Mouse (Mus musculus) forebrain, embryonic 14.5 days (tissue): ENCODE results near the gene Cyp1b1. TPM values are rescaled to one million over a fixed set of nuclear protein-coding genes. Genes with fewer than 3 reads are reported as not detected.

ENCODE experiments used
- ATAC-seq: fragments of 200-750 bp; cut with Nextera tagmentation; 2 replicates; pipeline ENCODE4 v1.8.0; 2017; ENCODE audit warnings: mild to moderate bottlenecking, moderate library complexity
- DNase-seq: peaks from one replicate; pipeline ENCODE4 v3.0.0-alpha.2; 2015; ENCODE audit warnings: low spot score
- H3K27ac ChIP-seq: fragments of 300-500 bp; sonication (generic); 2 replicates; pipeline ENCODE4 v1.5.1; 2014; ENCODE audit warnings: low read depth, mild to moderate bottlenecking, control low read depth, low read length, moderate library complexity
- H3K27me3 ChIP-seq: fragments of 300-500 bp; sonication (generic); replicated peaks from 2 replicates; pipeline ENCODE4 v1.6.1; 2014; ENCODE audit warnings: low read length, control low read depth, mixed read lengths; ENCODE audit not compliant: control insufficient read depth, insufficient read depth
- H3K36me3 ChIP-seq: fragments of 300-500 bp; sonication (generic); 2 replicates; pipeline ENCODE4 v1.6.1; 2014; ENCODE audit warnings: low read length, control low read depth; ENCODE audit not compliant: control insufficient read depth, insufficient read depth
- H3K4me1 ChIP-seq: fragments of 300-500 bp; sonication (generic); 2 replicates; pipeline ENCODE4 v1.6.1; 2014; ENCODE audit warnings: antibody characterized with exemption, low read length, control low read depth; ENCODE audit not compliant: control insufficient read depth, insufficient read depth
- H3K4me2 ChIP-seq: fragments of 300-500 bp; sonication (generic); 2 replicates; pipeline ENCODE4 v1.6.1; 2014; ENCODE audit warnings: mild to moderate bottlenecking, control low read depth, low read length
- H3K4me3 ChIP-seq: fragments of 300-500 bp; sonication (generic); 2 replicates; pipeline ENCODE4 v1.5.1; 2014; ENCODE audit warnings: low read depth, low read length, control low read depth
- H3K9ac ChIP-seq: fragments of 300-500 bp; sonication (generic); 2 replicates; pipeline ENCODE4 v1.6.1; 2014; ENCODE audit warnings: mild to moderate bottlenecking, low read length, control low read depth, moderate library complexity
- H3K9me3 ChIP-seq: fragments of 300-500 bp; sonication (generic); replicated peaks from 2 replicates; pipeline ENCODE4 v1.6.1; 2016; ENCODE audit warnings: low read length, control low read depth, mixed read lengths; ENCODE audit not compliant: control insufficient read depth
- WGBS: fragments of 180-500 bp; shearing (Covaris S2); extraction: QIAGEN DNeasy Blood & Tissue Kit; methylation state at CpG from one replicate; pipeline ENCODE4 v1.1.7; 2014; 5-methylcytosine and 5-hydroxymethylcytosine counted together
- polyA plus RNA-seq: library from polyadenylated mRNA; unstranded; fragments of >200 nt; fragmentation: Nextera tagmentation; extraction: Ambion mirVana; gene quantifications from 2 replicates; pipeline ENCODE4 v1.2.1, GENCODE M21; 2014

Gene Cyp1b1
- polyA plus RNA-seq, 1 experiment from 2014 or later, result 5.1 TPM

DNA sequence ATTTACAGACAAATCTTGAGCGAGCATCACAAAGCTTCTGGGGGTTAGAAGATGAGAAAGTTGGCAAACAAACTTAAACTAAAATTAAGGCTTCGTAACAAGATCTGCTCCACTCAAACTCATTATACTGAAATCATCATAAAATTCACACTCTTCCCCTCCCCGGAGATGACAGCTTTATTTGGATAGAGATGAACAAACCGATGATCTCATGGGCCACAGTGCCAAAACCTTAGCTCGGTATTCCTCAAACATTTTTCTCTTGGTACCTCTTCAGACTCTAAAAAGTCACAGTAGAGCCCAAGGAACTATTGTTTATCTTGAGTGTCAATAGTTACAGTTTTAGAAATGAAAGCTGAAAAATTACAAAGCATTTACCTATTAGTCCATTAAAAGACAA lies 11.8 kb upstream of the Cyp1b1 start:
- no peak for ATAC-seq

DNA sequence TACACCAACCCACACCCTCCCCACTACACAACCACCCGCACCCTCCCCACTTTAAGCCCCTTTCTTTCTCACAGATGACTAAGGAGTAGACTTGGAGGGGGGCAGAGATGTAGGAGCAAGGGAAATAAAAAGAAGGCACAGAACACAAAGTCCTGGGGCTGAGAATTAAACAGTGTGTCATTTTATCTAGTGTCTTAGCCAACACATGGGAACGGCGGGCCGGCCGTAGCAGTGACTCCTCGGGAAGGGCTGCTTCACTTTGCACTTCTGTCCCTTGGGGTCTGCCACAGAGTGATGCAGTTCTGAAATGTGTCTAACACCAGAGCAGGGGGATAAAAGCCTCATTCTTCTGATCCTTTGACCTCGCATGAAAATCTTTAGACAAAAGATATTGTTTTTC lies 5.8 kb upstream of the Cyp1b1 start:
- 75% methylated on average over 7 of the region's 7 CpGs for WGBS
- H3K27me3 ChIP-seq, result no peaks in the 10 kb centered on the region
- no peak overlapping the region for H3K4me2 ChIP-seq
- ATAC-seq (no peak), DNase-seq (no peak)
- no peaks in the 10 kb centered on the region for H3K36me3 ChIP-seq
- no peak overlapping the region for H3K9ac ChIP-seq
- no peaks in the 10 kb centered on the region for H3K9me3 ChIP-seq
- H3K4me3 ChIP-seq, result no peak overlapping the region
- H3K4me1 ChIP-seq, result no peaks in the 10 kb centered on the region
- H3K27ac ChIP-seq, result no peak overlapping the region

More for the DNA sequence above, 11.8 kb upstream of the Cyp1b1 start:
- H3K9ac ChIP-seq, result no peak overlapping the region
- H3K9me3 ChIP-seq, result no peaks in the 10 kb centered on the region
- H3K36me3 ChIP-seq, result no peaks in the 10 kb centered on the region
- no peaks in the 10 kb centered on the region for H3K27me3 ChIP-seq
- 84% methylated on average over 5 of the region's 5 CpGs for WGBS
- H3K4me3 ChIP-seq, result no peak overlapping the region
- no peak for DNase-seq
- H3K4me1 ChIP-seq, result peaks cover 2% of the 10 kb centered on the region; the same call in 1 of the 2 replicates
- no peak overlapping the region for H3K4me2 ChIP-seq
- H3K27ac ChIP-seq, result no peak overlapping the region

DNA sequence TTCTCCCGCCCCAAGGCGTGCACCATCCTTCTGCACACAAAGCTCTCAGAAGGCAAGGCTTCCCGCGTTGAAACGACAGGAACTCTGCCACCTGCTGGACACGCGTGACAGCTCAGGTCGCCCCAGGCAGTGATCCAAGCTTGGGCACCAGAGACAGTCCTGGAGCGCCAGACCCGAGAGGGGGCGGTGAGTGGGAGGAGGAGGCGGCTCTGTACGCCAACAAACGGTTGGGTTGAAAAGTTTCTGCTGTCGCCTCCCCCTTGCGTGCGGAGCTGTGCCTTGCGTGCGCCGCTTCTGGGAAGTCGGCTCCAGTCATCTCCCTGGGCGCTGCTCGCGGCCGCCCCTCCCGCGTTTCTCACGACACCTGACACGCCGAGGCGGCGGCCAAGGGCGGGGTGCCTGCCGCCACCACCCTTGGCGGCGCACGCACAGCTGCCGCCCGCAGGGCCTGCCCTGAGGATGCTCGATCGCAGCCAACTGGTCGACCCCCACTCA lies 835 bp upstream of the Cyp1b1 start:
- H3K27ac ChIP-seq, result no peak overlapping the region
- H3K36me3 ChIP-seq, result no peaks in the 10 kb centered on the region
- peak; percentile 94 for DNase-seq
- H3K27me3 ChIP-seq, result peaks cover 37% of the 10 kb centered on the region
- peaks cover 20% of the 10 kb centered on the region for H3K4me1 ChIP-seq
- peak overlapping the region; percentile 41 for H3K4me3 ChIP-seq
- WGBS, result under 1% methylated on average over 42 of the region's 42 CpGs
- no peaks in the 10 kb centered on the region for H3K9me3 ChIP-seq
- peak; percentile 86 for ATAC-seq
- peak overlapping the region; percentile 54 for H3K9ac ChIP-seq
- peak overlapping the region; percentile 87 for H3K4me2 ChIP-seq

DNA sequence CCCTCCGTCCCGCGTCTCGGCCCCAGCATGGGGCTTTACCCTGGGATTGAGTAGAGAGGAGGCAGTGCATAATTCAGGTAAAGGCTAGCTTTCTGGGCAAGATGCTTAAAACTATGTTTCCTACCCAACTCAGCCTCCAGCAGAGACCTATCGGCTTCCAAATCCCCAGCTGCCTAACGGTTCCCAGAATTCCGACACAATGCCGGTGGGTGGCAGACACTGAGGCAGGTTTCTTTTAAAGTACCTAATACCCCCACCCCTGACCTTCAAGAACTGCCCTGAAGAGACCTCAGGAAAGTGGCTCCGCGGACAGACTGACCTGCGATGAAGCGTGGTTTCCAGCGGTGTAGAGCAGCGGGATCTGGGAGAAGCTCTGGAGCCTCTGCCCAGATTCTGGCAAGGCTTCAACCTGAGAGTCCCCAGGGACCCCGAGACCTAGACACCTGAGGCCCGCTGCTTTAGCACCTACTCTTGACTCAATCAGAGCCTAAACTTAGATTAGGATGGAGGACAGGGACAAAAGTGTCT lies 429 bp downstream of the Cyp1b1 start:
- peaks cover 49% of the 10 kb centered on the region for H3K27me3 ChIP-seq

DNA sequence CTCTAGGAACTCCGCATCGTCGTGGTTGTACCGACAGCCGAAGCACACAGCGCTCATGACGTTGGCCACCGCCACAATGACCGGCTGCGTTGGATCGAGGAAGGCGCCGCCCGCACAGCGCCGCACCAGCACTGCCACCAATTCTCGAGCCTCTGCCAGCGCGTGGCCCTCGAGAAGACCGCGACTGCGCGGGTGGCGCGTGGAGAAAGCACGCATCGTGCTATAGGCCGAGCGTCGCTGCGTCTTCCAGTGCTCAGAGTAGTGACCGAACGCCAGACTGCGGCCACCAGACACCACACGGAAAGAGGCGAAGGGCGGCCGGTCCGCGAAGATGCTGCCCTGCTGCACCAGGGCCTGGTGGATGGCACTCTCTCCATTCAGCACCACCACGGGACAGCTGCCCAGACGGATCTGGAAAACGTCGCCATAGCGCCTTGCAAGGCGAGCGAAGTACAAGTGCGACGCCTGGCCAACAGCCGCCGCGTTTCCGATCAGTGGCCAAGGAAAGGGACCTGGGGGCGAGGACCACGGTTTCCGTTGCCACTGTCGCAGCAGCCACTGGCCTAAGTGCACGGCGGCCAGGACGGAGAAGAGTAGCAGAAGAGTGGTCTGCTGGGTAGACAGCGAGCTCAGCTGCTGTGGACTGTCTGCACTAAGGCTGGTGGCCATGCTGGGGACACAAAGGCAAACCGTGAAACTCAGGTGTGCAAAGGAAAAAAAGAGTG lies 1.1 kb downstream of the Cyp1b1 start:
- H3K27ac ChIP-seq, result no peak overlapping the region
- peak overlapping the region; percentile 87 for H3K4me2 ChIP-seq
- under 1% methylated on average over 63 of the region's 63 CpGs for WGBS
- peak; percentile 48 for DNase-seq
- H3K4me1 ChIP-seq, result peaks cover 20% of the 10 kb centered on the region
- H3K27me3 ChIP-seq, result peaks cover 52% of the 10 kb centered on the region
- no peaks in the 10 kb centered on the region for H3K9me3 ChIP-seq
- peak overlapping the region; percentile 41 for H3K4me3 ChIP-seq
- H3K9ac ChIP-seq, result peak overlapping the region; percentile 51
- peak; percentile 33 for ATAC-seq
- no peaks in the 10 kb centered on the region for H3K36me3 ChIP-seq

More for the DNA sequence above, 429 bp downstream of the Cyp1b1 start:
- ATAC-seq (no peak), DNase-seq (no peak)
- H3K4me2 ChIP-seq, result peak overlapping the region; percentile 87
- H3K36me3 ChIP-seq, result no peaks in the 10 kb centered on the region
- H3K27ac ChIP-seq, result no peak overlapping the region
- peak overlapping the region; percentile 41 for H3K4me3 ChIP-seq
- no peaks in the 10 kb centered on the region for H3K9me3 ChIP-seq
- H3K9ac ChIP-seq, result peak overlapping the region; percentile 54; the same call in 1 of the 2 replicates
- WGBS, result 0% methylated on average over 16 of the region's 16 CpGs
- H3K4me1 ChIP-seq, result peaks cover 20% of the 10 kb centered on the region

DNA sequence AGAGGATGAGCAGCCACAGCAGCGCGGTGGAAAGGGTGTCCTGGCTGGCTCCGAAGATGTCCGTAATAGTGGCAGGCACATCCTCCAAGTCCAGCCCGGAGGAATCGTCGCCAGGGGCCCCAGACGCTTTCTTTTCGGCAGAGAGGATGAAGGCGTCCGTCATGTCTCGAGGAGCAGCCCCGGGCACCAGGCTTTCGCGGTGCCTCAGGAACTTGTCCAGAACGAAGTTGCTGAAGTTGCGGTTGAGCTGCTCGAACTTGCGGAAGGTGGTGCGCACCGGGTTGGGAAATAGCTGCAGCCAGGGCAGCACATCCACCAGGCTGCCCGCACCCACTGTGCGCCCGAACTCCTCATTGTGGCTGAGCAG lies 1.6 kb downstream of the Cyp1b1 start:
- ATAC-seq (no peak), DNase-seq (no peak)
- peaks cover 52% of the 10 kb centered on the region for H3K27me3 ChIP-seq

DNA sequence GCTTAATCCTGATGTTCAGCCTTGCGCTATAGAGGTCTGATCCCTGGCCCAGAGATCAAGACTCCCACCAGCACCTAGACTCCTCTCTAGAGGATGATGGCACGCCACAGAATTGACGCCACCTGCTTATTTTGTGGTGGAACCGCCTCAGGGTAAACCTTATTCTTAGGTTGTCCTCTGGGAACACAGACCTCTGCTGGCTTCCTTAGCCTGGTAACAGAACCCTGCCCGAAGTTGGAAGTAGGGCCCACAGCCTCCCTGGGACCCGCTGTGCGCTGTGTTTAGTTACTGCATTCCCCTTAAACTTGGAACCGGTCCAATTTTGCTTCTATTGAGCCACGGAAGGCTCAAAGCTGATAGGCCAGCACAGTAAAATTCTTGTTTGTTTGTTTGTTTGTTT lies 2.3 kb downstream of the Cyp1b1 start:
- WGBS, result 3% methylated on average over 9 of the region's 9 CpGs
- Histone ChIP-seq H3K9me3 (no peaks in the 10 kb centered on the region), H3K9ac (no peak overlapping the region), H3K36me3 (no peaks in the 10 kb centered on the region), H3K27ac (no peak overlapping the region), H3K4me2 (no peak overlapping the region), H3K4me1 (peaks cover 20% of the 10 kb centered on the region), H3K4me3 (no peak overlapping the region), H3K27me3 (peaks cover 52% of the 10 kb centered on the region)
- DNase-seq (peak; percentile 76), ATAC-seq (no peak)

More for the DNA sequence above, 1.6 kb downstream of the Cyp1b1 start:
- no peaks in the 10 kb centered on the region for H3K9me3 ChIP-seq
- peak overlapping the region; percentile 51 for H3K9ac ChIP-seq
- no peak overlapping the region for H3K27ac ChIP-seq
- WGBS, result under 1% methylated on average over 24 of the region's 24 CpGs
- H3K4me2 ChIP-seq, result peak overlapping the region; percentile 87
- H3K36me3 ChIP-seq, result no peaks in the 10 kb centered on the region
- H3K4me3 ChIP-seq, result peak overlapping the region; percentile 41
- H3K4me1 ChIP-seq, result peaks cover 20% of the 10 kb centered on the region

DNA sequence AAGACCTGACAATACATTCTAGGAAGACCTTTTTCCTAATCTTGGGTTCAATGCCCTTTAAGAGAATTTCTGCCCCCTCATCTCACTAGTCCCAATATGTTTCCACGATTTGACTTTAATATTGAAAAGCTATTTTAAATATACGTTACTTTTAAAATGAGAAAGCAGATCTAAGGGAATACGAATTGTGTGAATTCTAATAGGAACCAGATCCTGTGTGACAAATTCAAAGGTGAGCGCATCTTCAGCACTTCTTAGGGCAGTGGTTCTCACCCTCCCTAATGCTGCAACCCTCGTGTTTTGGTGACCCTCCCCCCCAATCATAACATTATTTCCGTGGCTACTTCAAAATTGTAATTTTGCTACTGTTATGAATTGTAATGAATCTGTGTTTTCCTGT lies 2.9 kb downstream of the Cyp1b1 start:
- no peak overlapping the region for H3K4me2 ChIP-seq
- DNase-seq, result no peak
- no peak overlapping the region for H3K4me3 ChIP-seq
- no peak overlapping the region for H3K27ac ChIP-seq
- no peaks in the 10 kb centered on the region for H3K9me3 ChIP-seq
- 7% methylated on average over 6 of the region's 6 CpGs for WGBS
- peaks cover 52% of the 10 kb centered on the region for H3K27me3 ChIP-seq
- no peaks in the 10 kb centered on the region for H3K36me3 ChIP-seq
- no peak overlapping the region for H3K9ac ChIP-seq
- peaks cover 20% of the 10 kb centered on the region for H3K4me1 ChIP-seq
- no peak for ATAC-seq

DNA sequence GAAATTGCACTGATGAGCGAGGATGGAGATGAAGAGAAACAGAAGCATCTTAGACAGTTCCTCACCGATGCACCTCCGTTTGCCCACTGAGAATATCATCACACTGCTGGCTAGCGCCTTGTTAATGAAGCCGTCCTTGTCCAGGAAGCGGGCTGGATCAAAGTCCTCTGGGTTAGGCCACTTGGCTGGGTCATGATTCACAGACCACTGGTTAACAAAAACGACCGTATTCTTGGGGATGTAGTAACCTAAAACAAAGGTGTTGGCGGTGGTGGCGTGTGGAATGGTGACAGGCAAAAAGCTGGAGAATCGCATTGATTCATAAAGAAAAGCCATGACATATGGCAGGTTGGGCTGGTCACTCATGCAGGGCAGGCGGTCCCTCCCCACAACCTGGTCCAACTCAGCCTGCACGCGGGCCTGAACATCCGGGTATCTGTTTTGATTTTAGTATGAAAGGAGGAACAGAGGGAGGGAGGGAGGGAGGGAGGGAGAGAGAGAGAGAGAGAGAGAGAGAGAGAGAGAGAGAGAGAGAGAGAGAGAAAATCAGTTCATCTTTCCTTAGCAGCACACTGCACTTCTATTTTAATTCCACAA lies 4.5 kb downstream of the Cyp1b1 start:
- H3K27ac ChIP-seq, result no peak overlapping the region
- no peak overlapping the region for H3K9ac ChIP-seq
- ATAC-seq (no peak), DNase-seq (no peak)
- no peak overlapping the region for H3K4me2 ChIP-seq
- H3K9me3 ChIP-seq, result no peaks in the 10 kb centered on the region
- H3K4me1 ChIP-seq, result peaks cover 20% of the 10 kb centered on the region
- no peak overlapping the region for H3K4me3 ChIP-seq
- peaks cover 50% of the 10 kb centered on the region for H3K27me3 ChIP-seq
- WGBS, result 12% methylated on average over 15 of the region's 15 CpGs
- no peaks in the 10 kb centered on the region for H3K36me3 ChIP-seq
